Mouse (Mus musculus): ENCODE results near the gene Tmem63c. TPM values are rescaled to one million over a fixed set of nuclear protein-coding genes. Genes with fewer than 3 reads are reported as not detected.
A peak's percentile ranks its signal among the peaks of the same experiment; 100 is the strongest.

Gene Tmem63c
- polyA plus RNA-seq, 1 experiment from 2014 or later = 0.08 TPM

- Histone ChIP-seq H3K4me1 (ENCODE audit: control insufficient read depth, insufficient read depth, low read length) (no peaks in the 10 kb centered on the region), H3K9ac (ENCODE audit: low read depth, low read length) (no peak overlapping the region), H3K4me2 (replicated peaks; ENCODE audit: low read depth, low read length) (no peak overlapping the region), H3K27me3 (ENCODE audit: control insufficient read depth, insufficient read depth, low read length) (no peaks in the 10 kb centered on the region), H3K4me3 (ENCODE audit: low read length) (no peak overlapping the region), H3K36me3 (ENCODE audit: control insufficient read depth, insufficient read depth, low read length) (no peaks in the 10 kb centered on the region), H3K9me3 (ENCODE audit: control insufficient read depth, low read length) (no peaks in the 10 kb centered on the region), H3K27ac (ENCODE audit: low read depth, low read length) (no peak overlapping the region)
- 51% methylated on average over 3 of the region's 3 CpGs for WGBS
- no peak for ATAC-seq (ENCODE audit: low FRiP score, low TSS enrichment)
These were observed 4.1 kb upstream of the Tmem63c start for GRCm38 (mm10) chr12:87017041-87017440.

- Histone ChIP-seq H3K9me3 (ENCODE audit: control insufficient read depth, low read length) (no peaks in the 10 kb centered on the region), H3K27me3 (ENCODE audit: control insufficient read depth, insufficient read depth, low read length) (no peaks in the 10 kb centered on the region), H3K9ac (ENCODE audit: low read depth, low read length) (no peak overlapping the region), H3K4me2 (replicated peaks; ENCODE audit: low read depth, low read length) (no peak overlapping the region), H3K4me3 (ENCODE audit: low read length) (no peak overlapping the region), H3K4me1 (ENCODE audit: control insufficient read depth, insufficient read depth, low read length) (no peaks in the 10 kb centered on the region), H3K27ac (ENCODE audit: low read depth, low read length) (no peak overlapping the region), H3K36me3 (ENCODE audit: control insufficient read depth, insufficient read depth, low read length) (no peaks in the 10 kb centered on the region)
- WGBS = 92% methylated on average over 2 of the region's 2 CpGs
- no peak for ATAC-seq (ENCODE audit: low FRiP score, low TSS enrichment)
These were observed 2.4 kb upstream of the Tmem63c start for GRCm38 (mm10) chr12:87018756-87019155.

GRCm38 (mm10) chr12:87022006-87022405 is 866 bp downstream of the Tmem63c start:
- no peak overlapping the region for H3K27ac ChIP-seq (ENCODE audit: low read depth, low read length)
- H3K4me1 ChIP-seq (ENCODE audit: control insufficient read depth, insufficient read depth, low read length) = peaks cover 7% of the 10 kb centered on the region; the same call in 1 of the 2 replicates
- H3K9me3 ChIP-seq (ENCODE audit: control insufficient read depth, low read length) = no peaks in the 10 kb centered on the region
- ATAC-seq (ENCODE audit: low FRiP score, low TSS enrichment) = no peak
- no peak overlapping the region for H3K9ac ChIP-seq (ENCODE audit: low read depth, low read length)
- no peak overlapping the region for H3K4me2 ChIP-seq (replicated peaks; ENCODE audit: low read depth, low read length)
- H3K4me3 ChIP-seq (ENCODE audit: low read length) = no peak overlapping the region
- H3K27me3 ChIP-seq (ENCODE audit: control insufficient read depth, insufficient read depth, low read length) = peaks cover 10% of the 10 kb centered on the region
- WGBS = 76% methylated on average over 2 of the region's 2 CpGs
- no peaks in the 10 kb centered on the region for H3K36me3 ChIP-seq (ENCODE audit: control insufficient read depth, insufficient read depth, low read length)

GRCm38 (mm10) chr12:87023456-87023855 is 2.3 kb downstream of the Tmem63c start:
- H3K27ac ChIP-seq (ENCODE audit: low read depth, low read length) = no peak overlapping the region
- no peak overlapping the region for H3K4me3 ChIP-seq (ENCODE audit: low read length)
- no peak overlapping the region for H3K9ac ChIP-seq (ENCODE audit: low read depth, low read length)
- peaks cover 7% of the 10 kb centered on the region; the same call in 1 of the 2 replicates for H3K4me1 ChIP-seq (ENCODE audit: control insufficient read depth, insufficient read depth, low read length)
- peaks cover 16% of the 10 kb centered on the region for H3K27me3 ChIP-seq (ENCODE audit: control insufficient read depth, insufficient read depth, low read length)
- no peaks in the 10 kb centered on the region for H3K9me3 ChIP-seq (ENCODE audit: control insufficient read depth, low read length)
- ATAC-seq (ENCODE audit: low FRiP score, low TSS enrichment) = no peak
- H3K4me2 ChIP-seq (replicated peaks; ENCODE audit: low read depth, low read length) = no peak overlapping the region
- H3K36me3 ChIP-seq (ENCODE audit: control insufficient read depth, insufficient read depth, low read length) = no peaks in the 10 kb centered on the region
- WGBS = 81% methylated on average over 3 of the region's 3 CpGs

GRCm38 (mm10) chr12:87026109-87026870 is 5.2 kb downstream of the Tmem63c start:
- peaks cover 16% of the 10 kb centered on the region for H3K27me3 ChIP-seq (ENCODE audit: control insufficient read depth, insufficient read depth, low read length)
- ATAC-seq (ENCODE audit: low FRiP score, low TSS enrichment) = peak; percentile 55

GRCm38 (mm10) chr12:87026871-87027240 is 5.7 kb downstream of the Tmem63c start:
- Histone ChIP-seq H3K27me3 (ENCODE audit: control insufficient read depth, insufficient read depth, low read length) (peaks cover 16% of the 10 kb centered on the region), H3K4me3 (ENCODE audit: low read length) (no peak overlapping the region), H3K36me3 (ENCODE audit: control insufficient read depth, insufficient read depth, low read length) (no peaks in the 10 kb centered on the region), H3K4me1 (ENCODE audit: control insufficient read depth, insufficient read depth, low read length) (peaks cover 7% of the 10 kb centered on the region; the same call in 1 of the 2 replicates), H3K4me2 (replicated peaks; ENCODE audit: low read depth, low read length) (peak overlapping the region; percentile 45), H3K9ac (ENCODE audit: low read depth, low read length) (no peak overlapping the region), H3K27ac (ENCODE audit: low read depth, low read length) (no peak overlapping the region), H3K9me3 (ENCODE audit: control insufficient read depth, low read length) (no peaks in the 10 kb centered on the region)
- 8% methylated on average over 8 of the region's 8 CpGs for WGBS
- no peak for ATAC-seq (ENCODE audit: low FRiP score, low TSS enrichment)

More at GRCm38 (mm10) chr12:87026109-87026870, 5.2 kb downstream of the Tmem63c start:
- H3K4me2 ChIP-seq (replicated peaks; ENCODE audit: low read depth, low read length) = peak overlapping the region; percentile 45
- H3K36me3 ChIP-seq (ENCODE audit: control insufficient read depth, insufficient read depth, low read length) = no peaks in the 10 kb centered on the region
- peak overlapping the region; percentile 27 for H3K4me3 ChIP-seq (ENCODE audit: low read length)
- no peak overlapping the region for H3K27ac ChIP-seq (ENCODE audit: low read depth, low read length)
- peaks cover 7% of the 10 kb centered on the region; the same call in 1 of the 2 replicates for H3K4me1 ChIP-seq (ENCODE audit: control insufficient read depth, insufficient read depth, low read length)
- no peak overlapping the region for H3K9ac ChIP-seq (ENCODE audit: low read depth, low read length)
- 2% methylated on average over 30 of the region's 30 CpGs for WGBS
- no peaks in the 10 kb centered on the region for H3K9me3 ChIP-seq (ENCODE audit: control insufficient read depth, low read length)

- Histone ChIP-seq H3K4me2 (replicated peaks; ENCODE audit: low read depth, low read length) (no peak overlapping the region), H3K9me3 (ENCODE audit: control insufficient read depth, low read length) (no peaks in the 10 kb centered on the region), H3K27ac (ENCODE audit: low read depth, low read length) (no peak overlapping the region), H3K9ac (ENCODE audit: low read depth, low read length) (no peak overlapping the region), H3K4me1 (ENCODE audit: control insufficient read depth, insufficient read depth, low read length) (peaks cover 7% of the 10 kb centered on the region; the same call in 1 of the 2 replicates), H3K27me3 (ENCODE audit: control insufficient read depth, insufficient read depth, low read length) (peaks cover 16% of the 10 kb centered on the region), H3K4me3 (ENCODE audit: low read length) (no peak overlapping the region), H3K36me3 (ENCODE audit: control insufficient read depth, insufficient read depth, low read length) (no peaks in the 10 kb centered on the region)
- 72% methylated on average over 5 of the region's 5 CpGs for WGBS
- no peak for ATAC-seq (ENCODE audit: low FRiP score, low TSS enrichment)
These were observed 6.3 kb downstream of the Tmem63c start for GRCm38 (mm10) chr12:87027391-87027790.

- Histone ChIP-seq H3K9me3 (ENCODE audit: control insufficient read depth, low read length) (no peaks in the 10 kb centered on the region), H3K9ac (ENCODE audit: low read depth, low read length) (no peak overlapping the region), H3K4me1 (ENCODE audit: control insufficient read depth, insufficient read depth, low read length) (peaks cover 7% of the 10 kb centered on the region; the same call in 1 of the 2 replicates), H3K27ac (ENCODE audit: low read depth, low read length) (no peak overlapping the region), H3K27me3 (ENCODE audit: control insufficient read depth, insufficient read depth, low read length) (peaks cover 16% of the 10 kb centered on the region), H3K4me2 (replicated peaks; ENCODE audit: low read depth, low read length) (no peak overlapping the region), H3K4me3 (ENCODE audit: low read length) (no peak overlapping the region), H3K36me3 (ENCODE audit: control insufficient read depth, insufficient read depth, low read length) (no peaks in the 10 kb centered on the region)
- 75% methylated on average over 2 of the region's 2 CpGs for WGBS
- ATAC-seq (ENCODE audit: low FRiP score, low TSS enrichment) = no peak
These were observed 6.9 kb downstream of the Tmem63c start for GRCm38 (mm10) chr12:87028068-87028467.

GRCm38 (mm10) chr12:87029251-87029976 is 8.3 kb downstream of the Tmem63c start:
- no peak overlapping the region for H3K4me2 ChIP-seq (replicated peaks; ENCODE audit: low read depth, low read length)
- H3K36me3 ChIP-seq (ENCODE audit: control insufficient read depth, insufficient read depth, low read length) = no peaks in the 10 kb centered on the region
- no peak for ATAC-seq (ENCODE audit: low FRiP score, low TSS enrichment)
- 72% methylated on average over 5 of the region's 5 CpGs for WGBS
- H3K27ac ChIP-seq (ENCODE audit: low read depth, low read length) = no peak overlapping the region
- no peak overlapping the region for H3K4me3 ChIP-seq (ENCODE audit: low read length)
- H3K9me3 ChIP-seq (ENCODE audit: control insufficient read depth, low read length) = no peaks in the 10 kb centered on the region
- H3K4me1 ChIP-seq (ENCODE audit: control insufficient read depth, insufficient read depth, low read length) = peaks cover 7% of the 10 kb centered on the region; the same call in 1 of the 2 replicates
- H3K27me3 ChIP-seq (ENCODE audit: control insufficient read depth, insufficient read depth, low read length) = peaks cover 16% of the 10 kb centered on the region
- no peak overlapping the region for H3K9ac ChIP-seq (ENCODE audit: low read depth, low read length)
